Mouse (Mus musculus) hindbrain, embryonic 13.5 days (tissue): Measurements from ENCODE around the gene Gm36028. TPM values are rescaled to one million over a fixed set of nuclear protein-coding genes. Genes with fewer than 3 reads are reported as not detected.
A peak's percentile ranks its signal among the peaks of the same experiment; 100 is the strongest.

Experiments
- ATAC-seq: fragments of 200-750 bp; cut with Nextera tagmentation; 2 replicates; pipeline ENCODE4 v1.8.0; 2017; ENCODE audit warnings: moderate TSS enrichment; ENCODE audit not compliant: low FRiP score
- H3K27ac ChIP-seq: fragments of 300-500 bp; sonication (generic); 2 replicates; pipeline ENCODE4 v1.5.1; 2015; ENCODE audit warnings: inconsistent platforms, mild to moderate bottlenecking, moderate library complexity
- H3K27me3 ChIP-seq: fragments of 300-500 bp; sonication (generic); 2 replicates; pipeline ENCODE4 v1.6.1; 2015; ENCODE audit warnings: mild to moderate bottlenecking, inconsistent platforms
- H3K36me3 ChIP-seq: fragments of 300-500 bp; sonication (generic); 2 replicates; pipeline ENCODE4 v1.6.1; 2015; ENCODE audit warnings: mild to moderate bottlenecking, inconsistent platforms
- H3K4me1 ChIP-seq: fragments of 300-500 bp; sonication (generic); replicated peaks from 2 replicates; pipeline ENCODE4 v1.6.1; 2015; ENCODE audit warnings: inconsistent platforms
- H3K4me2 ChIP-seq: fragments of 300-500 bp; sonication (generic); 2 replicates; pipeline ENCODE4 v1.6.1; 2015; ENCODE audit warnings: inconsistent platforms, mild to moderate bottlenecking, moderate library complexity
- H3K4me3 ChIP-seq: fragments of 300-500 bp; sonication (generic); 2 replicates; pipeline ENCODE4 v1.5.1; 2015; ENCODE audit warnings: mild to moderate bottlenecking, inconsistent platforms
- H3K9ac ChIP-seq: fragments of 300-500 bp; sonication (generic); 2 replicates; pipeline ENCODE4 v1.6.1; 2015; ENCODE audit warnings: mild to moderate bottlenecking, inconsistent platforms
- H3K9me3 ChIP-seq: fragments of 300-500 bp; sonication (generic); 2 replicates; pipeline ENCODE4 v1.6.1; 2016; ENCODE audit warnings: inconsistent platforms
- WGBS: fragments of 180-500 bp; shearing (Covaris S2); methylation state at CpG from one replicate; pipeline ENCODE4 v1.1.7; 2015; 5-methylcytosine and 5-hydroxymethylcytosine counted together
- polyA plus RNA-seq: library from polyadenylated mRNA; unstranded; fragments of >200 nt; fragmentation: Nextera tagmentation; extraction: Ambion mirVana; gene quantifications from 2 replicates; pipeline ENCODE4 v1.2.1, GENCODE M21; 2015

Gene Gm36028
- polyA plus RNA-seq, 1 experiment from 2014 or later, result not detected

- Histone ChIP-seq H3K9me3 (no peaks in the 10 kb centered on the region), H3K4me2 (no peak overlapping the region), H3K27ac (no peak overlapping the region), H3K9ac (no peak overlapping the region), H3K27me3 (no peaks in the 10 kb centered on the region), H3K36me3 (peaks cover 66% of the 10 kb centered on the region), H3K4me1 (no peaks in the 10 kb centered on the region), H3K4me3 (no peak overlapping the region)
- ATAC-seq, result no peak
- WGBS, result 78% methylated on average over 5 of the region's 5 CpGs
Observed at GRCm38 (mm10) chr16:37823949-37824348, 37.0 kb downstream of the Gm36028 start.

GRCm38 (mm10) chr16:37817986-37818385 lies 43.0 kb downstream of the Gm36028 start:
- ATAC-seq, result no peak
- no peak overlapping the region for H3K9ac ChIP-seq
- peaks cover 30% of the 10 kb centered on the region for H3K36me3 ChIP-seq
- H3K4me3 ChIP-seq, result no peak overlapping the region
- no peaks in the 10 kb centered on the region for H3K27me3 ChIP-seq
- H3K9me3 ChIP-seq, result no peaks in the 10 kb centered on the region
- WGBS, result 94% methylated on average over 4 of the region's 4 CpGs
- H3K27ac ChIP-seq, result no peak overlapping the region
- no peak overlapping the region for H3K4me2 ChIP-seq
- peaks cover 21% of the 10 kb centered on the region for H3K4me1 ChIP-seq

- 0 out of 2 replicates have a peak overlapping the region, but pooled peaks have one; percentile 46 for H3K9ac ChIP-seq
- peaks cover 34% of the 10 kb centered on the region for H3K4me1 ChIP-seq
- WGBS, result 22% methylated on average over 7 of the region's 7 CpGs
- no peaks in the 10 kb centered on the region for H3K27me3 ChIP-seq
- ATAC-seq, result peak; percentile 92
- no peaks in the 10 kb centered on the region for H3K9me3 ChIP-seq
- H3K4me2 ChIP-seq, result peak overlapping the region; percentile 32
- H3K27ac ChIP-seq, result peak overlapping the region; percentile 84
- H3K36me3 ChIP-seq, result 0 out of 2 replicates have a peak, but pooled peaks cover 7% of the 10 kb centered on the region
- no peak overlapping the region for H3K4me3 ChIP-seq
Observed at GRCm38 (mm10) chr16:37814383-37814971, 46.5 kb downstream of the Gm36028 start.

GRCm38 (mm10) chr16:37813691-37814382 lies 47.1 kb downstream of the Gm36028 start:
- ATAC-seq, result peak; percentile 43; the same call in 1 of the 2 replicates
- 0 out of 2 replicates have a peak, but pooled peaks cover 5% of the 10 kb centered on the region for H3K36me3 ChIP-seq
- peaks cover 38% of the 10 kb centered on the region for H3K4me1 ChIP-seq
- no peak overlapping the region for H3K4me3 ChIP-seq
- peak overlapping the region; percentile 32 for H3K4me2 ChIP-seq
- H3K9me3 ChIP-seq, result no peaks in the 10 kb centered on the region
- WGBS, result 27% methylated on average over 5 of the region's 5 CpGs
- no peak overlapping the region; the same call in 1 of the 2 replicates for H3K9ac ChIP-seq
- no peaks in the 10 kb centered on the region for H3K27me3 ChIP-seq
- peak overlapping the region; percentile 62 for H3K27ac ChIP-seq

GRCm38 (mm10) chr16:37812474-37812886 lies 48.5 kb downstream of the Gm36028 start:
- no peak overlapping the region for H3K4me3 ChIP-seq
- H3K27ac ChIP-seq, result peak overlapping the region; percentile 75
- ATAC-seq, result peak; percentile 82
- WGBS, result 49% methylated on average over 9 of the region's 9 CpGs
- H3K4me1 ChIP-seq, result peaks cover 39% of the 10 kb centered on the region
- H3K27me3 ChIP-seq, result no peaks in the 10 kb centered on the region
- no peaks in the 10 kb centered on the region for H3K9me3 ChIP-seq
- peak overlapping the region; percentile 11; the same call in 1 of the 2 replicates for H3K4me2 ChIP-seq
- H3K36me3 ChIP-seq, result no peaks in the 10 kb centered on the region
- H3K9ac ChIP-seq, result peak overlapping the region; percentile 7; the same call in 1 of the 2 replicates

- Histone ChIP-seq H3K4me1 (peaks cover 44% of the 10 kb centered on the region), H3K4me3 (no peak overlapping the region), H3K9me3 (no peaks in the 10 kb centered on the region), H3K27me3 (no peaks in the 10 kb centered on the region), H3K36me3 (no peaks in the 10 kb centered on the region), H3K9ac (no peak overlapping the region), H3K27ac (peak overlapping the region; percentile 75), H3K4me2 (peak overlapping the region; percentile 11; the same call in 1 of the 2 replicates)
- no peak for ATAC-seq
- 85% methylated on average over 8 of the region's 8 CpGs for WGBS
Observed at GRCm38 (mm10) chr16:37811874-37812273, 49.1 kb downstream of the Gm36028 start.

GRCm38 (mm10) chr16:37809623-37809992 lies 51.3 kb downstream of the Gm36028 start:
- Histone ChIP-seq H3K4me2 (no peak overlapping the region), H3K9me3 (no peaks in the 10 kb centered on the region), H3K27ac (0 out of 2 replicates have a peak overlapping the region, but pooled peaks have one; percentile 42), H3K9ac (no peak overlapping the region), H3K4me1 (peaks cover 37% of the 10 kb centered on the region), H3K27me3 (no peaks in the 10 kb centered on the region), H3K36me3 (peaks cover 7% of the 10 kb centered on the region; the same call in 1 of the 2 replicates), H3K4me3 (no peak overlapping the region)
- no peak for ATAC-seq
- WGBS, result 80% methylated on average over 6 of the region's 6 CpGs

GRCm38 (mm10) chr16:37808866-37809622 lies 51.9 kb downstream of the Gm36028 start:
- 32% methylated on average over 10 of the region's 10 CpGs for WGBS
- ATAC-seq, result no peak
- H3K36me3 ChIP-seq, result peaks cover 11% of the 10 kb centered on the region
- H3K27ac ChIP-seq, result 0 out of 2 replicates have a peak overlapping the region, but pooled peaks have one; percentile 42
- no peaks in the 10 kb centered on the region for H3K9me3 ChIP-seq
- H3K4me3 ChIP-seq, result no peak overlapping the region
- H3K4me1 ChIP-seq, result peaks cover 33% of the 10 kb centered on the region
- no peak overlapping the region for H3K9ac ChIP-seq
- H3K4me2 ChIP-seq, result no peak overlapping the region
- no peaks in the 10 kb centered on the region for H3K27me3 ChIP-seq

GRCm38 (mm10) chr16:37807269-37807668 lies 53.7 kb downstream of the Gm36028 start:
- 65% methylated on average over 8 of the region's 8 CpGs for WGBS
- Histone ChIP-seq H3K4me1 (peaks cover 28% of the 10 kb centered on the region), H3K36me3 (peaks cover 19% of the 10 kb centered on the region), H3K9me3 (no peaks in the 10 kb centered on the region), H3K27me3 (no peaks in the 10 kb centered on the region), H3K9ac (no peak overlapping the region), H3K27ac (no peak overlapping the region), H3K4me2 (no peak overlapping the region), H3K4me3 (no peak overlapping the region)
- no peak for ATAC-seq

- no peaks in the 10 kb centered on the region for H3K9me3 ChIP-seq
- peaks cover 25% of the 10 kb centered on the region for H3K4me1 ChIP-seq
- no peak overlapping the region for H3K4me2 ChIP-seq
- peak overlapping the region; percentile 35; the same call in 1 of the 2 replicates for H3K27ac ChIP-seq
- 80% methylated on average over 3 of the region's 3 CpGs for WGBS
- no peak overlapping the region for H3K4me3 ChIP-seq
- H3K27me3 ChIP-seq, result no peaks in the 10 kb centered on the region
- H3K36me3 ChIP-seq, result peaks cover 19% of the 10 kb centered on the region
- no peak overlapping the region for H3K9ac ChIP-seq
- ATAC-seq, result no peak
Observed at GRCm38 (mm10) chr16:37805746-37806495, 55.0 kb downstream of the Gm36028 start.

- Histone ChIP-seq H3K4me1 (peaks cover 20% of the 10 kb centered on the region), H3K27ac (peak overlapping the region; percentile 40; the same call in 1 of the 2 replicates), H3K9ac (no peak overlapping the region), H3K4me2 (no peak overlapping the region), H3K36me3 (peaks cover 24% of the 10 kb centered on the region), H3K9me3 (no peaks in the 10 kb centered on the region), H3K4me3 (no peak overlapping the region), H3K27me3 (no peaks in the 10 kb centered on the region)
- WGBS, result 96% methylated on average over 9 of the region's 9 CpGs
- ATAC-seq, result no peak
Observed at GRCm38 (mm10) chr16:37803387-37803950, 57.5 kb downstream of the Gm36028 start.
